Mouse (Mus musculus) A20 (cell line): ENCODE measurements at regions not wholly inside any gene's neighbourhood (a gene's known extent, or its start where the extent isn't known, plus 50 kb on each side); places are given as distances from the start of the nearest gene placed in this dataset.
"Not testable (repeated sequence)": the region's sequence is repeated elsewhere in the genome, so short reads cannot be mapped to it uniquely, and the experiment has no call there.

ENCODE experiments used
- DNase-seq: peaks from one replicate; pipeline ENCODE4 v3.0.0-alpha.2; 2011; ENCODE audit warnings: low read depth, low spot score

- DNase-seq: no peak
Measured at GRCm38 (mm10) chr8:57383746-57384320, 63.0 kb downstream of the Hand2 start.

- no peak for DNase-seq
Measured at GRCm38 (mm10) chr8:57387627-57388026, 66.8 kb downstream of the Hand2 start.

GRCm38 (mm10) chr8:57388579-57388978 lies 67.1 kb upstream of the Scrg1 start:
- no peak for DNase-seq

GRCm38 (mm10) chr8:57397999-57398635 lies 57.6 kb upstream of the Scrg1 start:
- DNase-seq: no peak

GRCm38 (mm10) chr8:57400171-57400570 lies 55.6 kb upstream of the Scrg1 start:
- not testable (repeated sequence) for DNase-seq

GRCm38 (mm10) chr8:57400776-57401631 lies 54.7 kb upstream of the Scrg1 start:
- peak; percentile 15 for DNase-seq

- DNase-seq: peak; percentile 9
Measured at GRCm38 (mm10) chr8:57401661-57402060, 54.1 kb upstream of the Scrg1 start.

- peak; percentile 12 for DNase-seq
Measured at GRCm38 (mm10) chr8:57402200-57402599, 53.5 kb upstream of the Scrg1 start.

GRCm38 (mm10) chr8:57403640-57404180 lies 52.0 kb upstream of the Scrg1 start:
- DNase-seq: peak; percentile 9

GRCm38 (mm10) chr8:57405277-57405817 lies 50.4 kb upstream of the Scrg1 start:
- DNase-seq: no peak
